Mouse (Mus musculus) heart, embryonic 11.5 days (tissue): ENCODE measurements at regions not wholly inside any gene's neighbourhood (a gene's known extent, or its start where the extent isn't known, plus 50 kb on each side); places are given as distances from the start of the nearest gene placed in this dataset.
A peak's percentile ranks its signal among the peaks of the same experiment; 100 is the strongest.

Experiments
- ATAC-seq: fragments of 200-750 bp; cut with Nextera tagmentation; replicated peaks from 2 replicates; pipeline ENCODE4 v1.8.0; 2017; ENCODE audit warnings: moderate library complexity; ENCODE audit not compliant: insufficient number of reproducible peaks, low FRiP score, low TSS enrichment
- H3K27ac ChIP-seq: fragments of 300-500 bp; sonication (generic); 2 replicates; pipeline ENCODE4 v1.5.1; 2014; ENCODE audit warnings: mild to moderate bottlenecking, low read depth, low read length
- H3K27me3 ChIP-seq: fragments of 300-500 bp; sonication (generic); 2 replicates; pipeline ENCODE4 v1.6.1; 2014; ENCODE audit warnings: mild to moderate bottlenecking, low read length, mixed read lengths; ENCODE audit not compliant: control insufficient read depth, insufficient read depth
- H3K36me3 ChIP-seq: fragments of 300-500 bp; sonication (generic); 2 replicates; pipeline ENCODE4 v1.6.1; 2014; ENCODE audit warnings: mild to moderate bottlenecking, low read length, moderate library complexity, mixed read lengths; ENCODE audit not compliant: control insufficient read depth, insufficient read depth
- H3K4me1 ChIP-seq: fragments of 300-500 bp; sonication (generic); 2 replicates; pipeline ENCODE4 v1.6.1; 2014; ENCODE audit warnings: low read length; ENCODE audit not compliant: control insufficient read depth, insufficient read depth
- H3K4me2 ChIP-seq: fragments of 300-500 bp; sonication (generic); 2 replicates; pipeline ENCODE4 v1.6.1; 2014; ENCODE audit warnings: mild to moderate bottlenecking, moderate library complexity
- H3K4me3 ChIP-seq: fragments of 300-500 bp; sonication (generic); 2 replicates; pipeline ENCODE4 v1.5.1; 2014; ENCODE audit warnings: low read depth, low read length
- H3K9ac ChIP-seq: fragments of 300-500 bp; sonication (generic); 2 replicates; pipeline ENCODE4 v1.6.1; 2014; ENCODE audit warnings: mild to moderate bottlenecking, low read depth, low read length, moderate library complexity
- H3K9me3 ChIP-seq: fragments of 300-500 bp; sonication (generic); replicated peaks from 2 replicates; pipeline ENCODE4 v1.6.1; 2016; ENCODE audit warnings: low read length; ENCODE audit not compliant: control insufficient read depth
- WGBS: fragments of 180-500 bp; shearing (Covaris S2); extraction: QIAGEN DNeasy Blood & Tissue Kit; methylation state at CpG from one replicate; pipeline ENCODE4 v1.1.7; 2014; ENCODE audit not compliant: insufficient replicate concordance; 5-methylcytosine and 5-hydroxymethylcytosine counted together

GRCm38 (mm10) chr3:119893165-119893910, 109.1 kb upstream of the Ptbp2 start:
- no peaks in the 10 kb centered on the region for H3K36me3 ChIP-seq
- no peak for ATAC-seq
- peak overlapping the region; percentile 63 for H3K9ac ChIP-seq
- no peak overlapping the region for H3K27ac ChIP-seq
- H3K4me1 ChIP-seq = 0 out of 2 replicates have a peak, but pooled peaks cover 6% of the 10 kb centered on the region
- no peaks in the 10 kb centered on the region for H3K27me3 ChIP-seq
- 12% methylated on average over 20 of the region's 20 CpGs for WGBS
- peak overlapping the region; percentile 29 for H3K4me3 ChIP-seq
- peak overlapping the region; percentile 65 for H3K4me2 ChIP-seq
- H3K9me3 ChIP-seq = no peaks in the 10 kb centered on the region

DNA sequence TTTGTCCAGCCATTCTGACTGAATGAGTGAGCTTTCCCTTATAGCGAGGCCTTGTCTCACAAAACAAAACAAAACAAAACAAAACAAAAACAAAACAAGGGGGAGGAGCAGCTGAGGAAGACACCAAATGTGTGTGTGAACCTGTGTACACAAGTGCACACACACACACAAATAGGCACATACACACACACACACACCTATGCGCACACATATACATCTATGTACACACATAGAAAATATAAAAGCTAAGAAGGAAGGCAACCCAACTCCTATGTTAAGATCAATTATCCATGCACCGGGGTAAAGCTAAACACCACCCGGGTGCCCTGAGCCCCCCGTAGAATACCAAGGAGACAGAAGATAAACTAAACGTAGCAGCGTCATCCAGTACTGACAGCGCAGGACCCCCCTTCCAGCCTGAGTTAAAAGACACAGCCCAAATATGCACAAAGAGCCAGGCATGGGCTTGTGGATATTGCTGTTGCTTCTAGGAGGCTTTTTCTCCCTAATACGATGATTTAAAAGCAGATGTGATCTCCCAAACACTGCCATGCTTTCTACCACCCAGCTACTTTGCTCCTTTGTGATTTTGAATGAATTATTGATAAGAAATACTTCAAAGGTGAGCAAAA, 108.4 kb upstream of the Ptbp2 start:
- WGBS = 62% methylated on average over 9 of the region's 9 CpGs
- H3K9me3 ChIP-seq = no peaks in the 10 kb centered on the region
- ATAC-seq = no peak

DNA sequence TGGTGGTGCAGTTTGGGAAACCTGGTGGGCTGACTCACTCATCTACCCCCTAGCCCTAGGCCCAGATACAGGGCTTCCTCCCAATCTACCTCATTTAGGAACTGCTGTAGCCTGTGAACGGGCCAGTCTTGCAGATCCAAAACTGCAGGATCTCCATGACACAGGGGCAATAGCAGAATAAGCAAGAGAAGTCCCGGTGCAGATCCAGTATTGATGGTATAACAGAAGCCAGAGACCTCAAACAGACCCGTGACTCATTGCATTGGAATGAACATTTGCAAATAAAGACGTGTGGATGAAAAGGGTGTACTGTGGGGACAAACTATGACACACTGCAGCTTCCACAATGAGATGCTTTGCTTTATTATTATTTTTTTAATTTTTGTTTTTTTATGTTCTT, 106.6 kb upstream of the Ptbp2 start:
- 0 out of 2 replicates have a peak, but pooled peaks cover 6% of the 10 kb centered on the region for H3K4me1 ChIP-seq
- no peak for ATAC-seq
- no peak overlapping the region for H3K27ac ChIP-seq
- 44% methylated on average over 4 of the region's 4 CpGs for WGBS
- H3K9me3 ChIP-seq = no peaks in the 10 kb centered on the region
- no peak overlapping the region for H3K4me3 ChIP-seq
- H3K4me2 ChIP-seq = no peak overlapping the region
- no peaks in the 10 kb centered on the region for H3K36me3 ChIP-seq
- H3K9ac ChIP-seq = no peak overlapping the region
- no peaks in the 10 kb centered on the region for H3K27me3 ChIP-seq

More for the DNA sequence above, 108.4 kb upstream of the Ptbp2 start:
- Histone ChIP-seq H3K4me2 (no peak overlapping the region), H3K9ac (no peak overlapping the region), H3K27ac (no peak overlapping the region), H3K27me3 (no peaks in the 10 kb centered on the region), H3K4me1 (0 out of 2 replicates have a peak, but pooled peaks cover 6% of the 10 kb centered on the region), H3K4me3 (no peak overlapping the region), H3K36me3 (no peaks in the 10 kb centered on the region)

DNA sequence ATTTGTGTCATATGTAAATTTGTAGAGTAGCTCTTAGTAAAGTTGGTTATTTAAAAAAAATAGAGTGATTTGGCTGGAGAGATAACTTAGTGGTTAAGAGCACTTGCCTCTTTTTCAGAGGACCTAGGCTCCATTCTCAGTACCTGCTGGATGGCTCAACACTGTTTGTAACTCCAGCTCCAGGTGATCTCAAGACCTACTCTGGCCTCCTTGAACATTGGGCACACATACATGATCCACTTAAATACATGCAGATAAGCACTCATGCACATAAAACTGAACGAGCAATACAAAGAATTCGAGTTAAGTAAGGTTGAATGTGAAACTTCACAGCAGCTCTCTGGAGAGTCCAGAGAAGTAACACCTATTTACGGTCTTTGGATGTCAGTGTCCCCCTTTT, 104.2 kb upstream of the Ptbp2 start:
- no peak for ATAC-seq

GRCm38 (mm10) chr3:119876395-119876794, 92.1 kb upstream of the Ptbp2 start:
- Histone ChIP-seq H3K36me3 (no peaks in the 10 kb centered on the region), H3K27me3 (no peaks in the 10 kb centered on the region), H3K4me2 (no peak overlapping the region), H3K9me3 (no peaks in the 10 kb centered on the region), H3K4me1 (no peaks in the 10 kb centered on the region), H3K4me3 (no peak overlapping the region), H3K27ac (no peak overlapping the region), H3K9ac (no peak overlapping the region)
- no peak for ATAC-seq
- 76% methylated on average over 5 of the region's 5 CpGs for WGBS

More for the DNA sequence above, 104.2 kb upstream of the Ptbp2 start:
- H3K9ac ChIP-seq = no peak overlapping the region
- H3K4me2 ChIP-seq = no peak overlapping the region
- no peaks in the 10 kb centered on the region for H3K9me3 ChIP-seq
- 88% methylated on average over 3 of the region's 3 CpGs for WGBS
- H3K4me1 ChIP-seq = 0 out of 2 replicates have a peak, but pooled peaks cover 4% of the 10 kb centered on the region
- H3K27ac ChIP-seq = no peak overlapping the region
- no peaks in the 10 kb centered on the region for H3K27me3 ChIP-seq
- no peaks in the 10 kb centered on the region for H3K36me3 ChIP-seq
- H3K4me3 ChIP-seq = no peak overlapping the region

DNA sequence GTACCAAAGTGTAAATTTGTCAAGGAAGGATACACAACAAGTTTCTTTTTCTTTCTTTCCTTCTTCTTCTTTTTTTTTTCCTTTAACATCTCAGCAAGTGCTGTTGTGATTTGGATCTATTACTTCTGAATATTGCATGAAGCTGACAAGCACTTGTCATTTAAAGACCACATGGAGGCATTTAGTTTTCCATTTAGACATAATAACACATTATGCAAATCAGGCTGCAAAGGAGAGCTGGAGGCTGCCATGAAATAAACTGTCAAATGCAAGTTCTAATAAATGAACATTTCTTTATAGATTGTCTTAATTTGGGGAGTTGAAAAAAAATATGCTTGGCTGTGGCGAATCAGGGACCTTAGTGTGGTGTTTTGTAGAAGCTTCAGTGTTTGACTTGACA, 90.8 kb upstream of the Ptbp2 start:
- Histone ChIP-seq H3K27ac (no peak overlapping the region), H3K27me3 (no peaks in the 10 kb centered on the region), H3K4me1 (no peaks in the 10 kb centered on the region), H3K4me2 (no peak overlapping the region), H3K9me3 (no peaks in the 10 kb centered on the region), H3K4me3 (no peak overlapping the region), H3K9ac (no peak overlapping the region), H3K36me3 (no peaks in the 10 kb centered on the region)
- no peak for ATAC-seq
- 89% methylated on average over 1 of the region's 1 CpGs for WGBS

GRCm38 (mm10) chr3:119862194-119862957, 78.1 kb upstream of the Ptbp2 start:
- no peak overlapping the region for H3K4me3 ChIP-seq

More at GRCm38 (mm10) chr3:119862194-119862957, 78.1 kb upstream of the Ptbp2 start:
- H3K9ac ChIP-seq = no peak overlapping the region
- no peak overlapping the region for H3K4me2 ChIP-seq
- H3K9me3 ChIP-seq = no peaks in the 10 kb centered on the region
- H3K4me1 ChIP-seq = no peaks in the 10 kb centered on the region
- H3K27me3 ChIP-seq = no peaks in the 10 kb centered on the region
- no peaks in the 10 kb centered on the region for H3K36me3 ChIP-seq
- WGBS = 62% methylated on average over 7 of the region's 7 CpGs
- no peak overlapping the region for H3K27ac ChIP-seq
- no peak for ATAC-seq
